Mouse (Mus musculus) lung, embryonic 16.5 days (tissue): ENCODE measurements at regions not wholly inside any gene's neighbourhood (a gene's known extent, or its start where the extent isn't known, plus 50 kb on each side); places are given as distances from the start of the nearest gene placed in this dataset.

Source experiments
- ATAC-seq: fragments of 200-750 bp; cut with Nextera tagmentation; 2 replicates; pipeline ENCODE4 v1.8.0; 2017; ENCODE audit warnings: low read depth, mild to moderate bottlenecking, moderate library complexity
- H3K27ac ChIP-seq: fragments of 300-500 bp; sonication (generic); 2 replicates; pipeline ENCODE4 v1.5.1; 2014; ENCODE audit warnings: mild to moderate bottlenecking, control low read depth, low read length
- H3K27me3 ChIP-seq: fragments of 300-500 bp; sonication (generic); 2 replicates; pipeline ENCODE4 v1.6.1; 2014; ENCODE audit warnings: low read depth, low read length, mixed read lengths; ENCODE audit not compliant: control insufficient read depth, insufficient read depth
- H3K36me3 ChIP-seq: fragments of 300-500 bp; sonication (generic); 2 replicates; pipeline ENCODE4 v1.6.1; 2014; ENCODE audit warnings: low read length; ENCODE audit not compliant: control insufficient read depth, insufficient read depth
- H3K4me1 ChIP-seq: fragments of 300-500 bp; sonication (generic); replicated peaks from 2 replicates; pipeline ENCODE4 v1.6.1; 2014; ENCODE audit warnings: low read length, mixed read lengths; ENCODE audit not compliant: control insufficient read depth, insufficient read depth
- H3K4me2 ChIP-seq: fragments of 300-500 bp; sonication (generic); 2 replicates; pipeline ENCODE4 v1.6.1; 2014; ENCODE audit warnings: low read depth, low read length, control low read depth
- H3K4me3 ChIP-seq: fragments of 300-500 bp; sonication (generic); 2 replicates; pipeline ENCODE4 v1.5.1; 2014; ENCODE audit warnings: mild to moderate bottlenecking, low read length, control low read depth
- H3K9ac ChIP-seq: fragments of 300-500 bp; sonication (generic); 2 replicates; pipeline ENCODE4 v1.6.1; 2014; ENCODE audit warnings: low read length, control low read depth
- H3K9me3 ChIP-seq: fragments of 300-500 bp; sonication (generic); 2 replicates; pipeline ENCODE4 v1.6.1; 2016; ENCODE audit warnings: low read length; ENCODE audit not compliant: control insufficient read depth
- WGBS: fragments of 180-500 bp; shearing (Covaris S2); extraction: QIAGEN DNeasy Blood & Tissue Kit; methylation state at CpG from one replicate; pipeline ENCODE4 v1.1.7; 2014; 5-methylcytosine and 5-hydroxymethylcytosine counted together

- Histone ChIP-seq H3K27ac (no peak overlapping the region), H3K4me2 (no peak overlapping the region), H3K9me3 (no peaks in the 10 kb centered on the region), H3K4me3 (no peak overlapping the region), H3K27me3 (no peaks in the 10 kb centered on the region), H3K36me3 (no peaks in the 10 kb centered on the region), H3K4me1 (peaks cover 8% of the 10 kb centered on the region), H3K9ac (no peak overlapping the region)
- WGBS = 46% methylated on average over 3 of the region's 3 CpGs
- no peak for ATAC-seq
Observed at GRCm38 (mm10) chr13:53911846-53912245, 143.7 kb downstream of the Drd1 start.

DNA sequence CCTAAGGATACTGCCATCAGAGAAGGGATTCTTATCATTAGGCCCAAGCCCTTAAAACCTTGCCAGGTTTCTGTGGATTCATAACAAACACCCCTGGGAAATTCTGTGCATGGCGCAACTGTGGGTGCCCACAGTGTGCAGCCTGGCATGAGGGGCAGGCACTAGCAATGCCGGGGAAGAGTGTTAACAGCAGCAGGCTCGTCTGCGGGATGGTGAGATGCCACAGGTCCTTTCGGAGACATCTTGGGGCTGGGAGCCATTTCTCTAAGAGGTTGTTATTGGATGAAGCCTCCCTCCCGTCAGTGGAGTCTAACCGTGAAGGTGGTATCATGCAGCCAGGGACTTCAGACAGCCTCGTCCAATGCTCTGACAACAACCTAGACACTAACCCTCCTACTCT lies 144.2 kb downstream of the Drd1 start:
- no peaks in the 10 kb centered on the region for H3K36me3 ChIP-seq
- H3K9me3 ChIP-seq = no peaks in the 10 kb centered on the region
- H3K4me2 ChIP-seq = no peak overlapping the region
- 69% methylated on average over 8 of the region's 8 CpGs for WGBS
- peaks cover 8% of the 10 kb centered on the region for H3K4me1 ChIP-seq
- H3K27me3 ChIP-seq = no peaks in the 10 kb centered on the region
- no peak overlapping the region for H3K27ac ChIP-seq
- no peak overlapping the region for H3K9ac ChIP-seq
- ATAC-seq = no peak
- no peak overlapping the region for H3K4me3 ChIP-seq

DNA sequence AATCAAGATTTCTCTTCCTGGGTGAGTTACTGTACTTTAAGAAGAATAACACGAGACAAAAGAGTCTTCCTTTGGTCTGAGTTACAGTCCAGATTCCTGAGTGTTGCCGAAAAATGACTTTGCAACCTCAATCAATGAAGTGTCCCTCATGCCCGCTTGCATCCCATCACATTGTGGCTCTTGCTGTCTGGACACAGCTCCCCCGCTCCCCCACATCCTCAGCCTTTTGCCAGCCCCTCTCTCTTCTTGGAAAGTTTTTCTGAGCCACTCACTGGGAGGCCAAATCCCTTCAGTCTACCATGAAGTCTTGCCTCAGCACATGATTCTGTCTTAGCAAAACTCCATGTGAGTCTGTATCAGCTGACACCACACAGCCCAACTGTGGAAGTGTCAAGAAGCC lies 145.3 kb downstream of the Drd1 start:
- Histone ChIP-seq H3K9me3 (no peaks in the 10 kb centered on the region), H3K4me3 (no peak overlapping the region), H3K27me3 (no peaks in the 10 kb centered on the region), H3K4me1 (peaks cover 8% of the 10 kb centered on the region), H3K9ac (no peak overlapping the region), H3K36me3 (no peaks in the 10 kb centered on the region), H3K27ac (no peak overlapping the region), H3K4me2 (no peak overlapping the region)
- WGBS = 83% methylated on average over 4 of the region's 4 CpGs
- ATAC-seq = no peak

DNA sequence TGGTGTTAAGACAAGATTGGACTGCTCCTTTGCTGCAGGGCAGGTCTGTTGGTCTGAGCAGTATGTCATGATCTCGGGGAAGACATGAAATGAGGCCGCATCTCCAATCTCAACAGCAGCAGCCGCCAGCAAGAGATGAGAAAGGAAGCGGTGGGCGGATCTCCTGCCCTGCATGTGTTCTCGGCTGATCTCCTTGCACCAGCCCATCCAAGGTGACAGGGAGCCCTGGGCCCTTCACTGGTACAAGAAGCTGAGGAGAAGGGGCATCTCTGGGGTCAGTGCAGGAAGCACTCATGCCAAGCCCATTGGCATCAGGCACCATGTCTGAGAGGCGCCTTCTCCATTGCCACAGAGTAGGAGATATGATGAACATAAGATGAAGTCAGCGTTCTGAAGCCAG lies 151.0 kb downstream of the Drd1 start:
- no peaks in the 10 kb centered on the region for H3K36me3 ChIP-seq
- no peaks in the 10 kb centered on the region for H3K27me3 ChIP-seq
- H3K4me3 ChIP-seq = no peak overlapping the region
- H3K27ac ChIP-seq = no peak overlapping the region
- no peak overlapping the region for H3K9ac ChIP-seq
- H3K4me1 ChIP-seq = no peaks in the 10 kb centered on the region
- WGBS = 78% methylated on average over 8 of the region's 8 CpGs
- no peaks in the 10 kb centered on the region for H3K9me3 ChIP-seq
- H3K4me2 ChIP-seq = no peak overlapping the region
- ATAC-seq = no peak

GRCm38 (mm10) chr13:53903626-53904025 lies 151.9 kb downstream of the Drd1 start:
- Histone ChIP-seq H3K27ac (no peak overlapping the region), H3K9ac (no peak overlapping the region), H3K4me2 (no peak overlapping the region), H3K4me1 (no peaks in the 10 kb centered on the region), H3K9me3 (no peaks in the 10 kb centered on the region), H3K36me3 (no peaks in the 10 kb centered on the region), H3K27me3 (no peaks in the 10 kb centered on the region), H3K4me3 (no peak overlapping the region)
- WGBS = 47% methylated on average over 7 of the region's 7 CpGs
- no peak for ATAC-seq

DNA sequence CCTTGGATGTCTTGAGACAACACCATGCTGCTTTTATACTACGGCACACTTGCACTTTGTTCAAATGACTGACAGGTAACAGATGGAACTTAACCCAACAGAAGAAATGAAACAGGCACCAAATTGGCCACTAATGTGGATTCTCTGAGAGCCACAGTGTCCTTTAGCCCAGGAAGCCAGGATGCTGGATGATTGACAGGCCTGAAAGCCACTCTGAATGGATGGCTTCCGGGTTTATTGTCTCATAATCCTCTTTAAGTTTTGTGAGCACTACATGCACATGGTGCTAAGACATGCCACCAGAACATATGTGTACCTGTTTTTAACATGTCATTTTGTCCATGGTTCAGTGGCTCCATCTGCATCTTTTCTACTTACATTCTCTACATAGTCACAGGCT lies 152.7 kb downstream of the Drd1 start:
- 82% methylated on average over 2 of the region's 2 CpGs for WGBS
- H3K36me3 ChIP-seq = no peaks in the 10 kb centered on the region
- H3K27me3 ChIP-seq = no peaks in the 10 kb centered on the region
- no peak for ATAC-seq
- H3K9ac ChIP-seq = no peak overlapping the region
- no peaks in the 10 kb centered on the region for H3K4me1 ChIP-seq
- H3K4me2 ChIP-seq = no peak overlapping the region
- no peak overlapping the region for H3K27ac ChIP-seq
- no peaks in the 10 kb centered on the region for H3K9me3 ChIP-seq
- H3K4me3 ChIP-seq = no peak overlapping the region

GRCm38 (mm10) chr13:53900406-53901025 lies 155.0 kb downstream of the Drd1 start:
- Histone ChIP-seq H3K9ac (no peak overlapping the region), H3K27me3 (no peaks in the 10 kb centered on the region), H3K4me2 (no peak overlapping the region), H3K4me3 (no peak overlapping the region), H3K4me1 (no peaks in the 10 kb centered on the region), H3K9me3 (no peaks in the 10 kb centered on the region), H3K36me3 (no peaks in the 10 kb centered on the region), H3K27ac (no peak overlapping the region)
- 74% methylated on average over 3 of the region's 3 CpGs for WGBS
- no peak for ATAC-seq

GRCm38 (mm10) chr13:53898351-53898750 lies 157.2 kb downstream of the Drd1 start:
- Histone ChIP-seq H3K4me1 (no peaks in the 10 kb centered on the region), H3K9me3 (no peaks in the 10 kb centered on the region), H3K4me2 (no peak overlapping the region), H3K9ac (no peak overlapping the region), H3K36me3 (no peaks in the 10 kb centered on the region), H3K4me3 (no peak overlapping the region), H3K27me3 (no peaks in the 10 kb centered on the region), H3K27ac (no peak overlapping the region)
- no peak for ATAC-seq
- WGBS = 59% methylated on average over 10 of the region's 10 CpGs

GRCm38 (mm10) chr13:53897176-53897575 lies 158.3 kb downstream of the Drd1 start:
- Histone ChIP-seq H3K9me3 (no peaks in the 10 kb centered on the region), H3K27ac (no peak overlapping the region), H3K4me2 (no peak overlapping the region), H3K27me3 (no peaks in the 10 kb centered on the region), H3K4me3 (no peak overlapping the region), H3K4me1 (no peaks in the 10 kb centered on the region), H3K36me3 (no peaks in the 10 kb centered on the region), H3K9ac (no peak overlapping the region)
- no peak for ATAC-seq
- WGBS = 75% methylated on average over 2 of the region's 2 CpGs

- H3K4me2 ChIP-seq = no peak overlapping the region
- no peaks in the 10 kb centered on the region for H3K36me3 ChIP-seq
- H3K4me3 ChIP-seq = no peak overlapping the region
- no peak for ATAC-seq
- no peaks in the 10 kb centered on the region for H3K4me1 ChIP-seq
- WGBS = 78% methylated on average over 3 of the region's 3 CpGs
- H3K27me3 ChIP-seq = no peaks in the 10 kb centered on the region
- H3K9me3 ChIP-seq = no peaks in the 10 kb centered on the region
- H3K9ac ChIP-seq = no peak overlapping the region
- H3K27ac ChIP-seq = no peak overlapping the region
Observed at GRCm38 (mm10) chr13:53888411-53888810, 167.1 kb downstream of the Drd1 start.
